Mouse (Mus musculus) olfactory bulb, adult 2 months (tissue): ENCODE data around the gene Zfp385a.

ENCODE experiments used
- CTCF ChIP-seq: fragments of 200-500 bp; IDR thresholded peaks from 2 replicates; pipeline ENCODE4 v1.5.1; 2012; ENCODE audit warnings: low read depth, mild to moderate bottlenecking, low read length, moderate library complexity; ENCODE audit not compliant: insufficient read depth
- POLR2A ChIP-seq: fragments of 200-500 bp; IDR thresholded peaks from 2 replicates; pipeline ENCODE4 v1.6.1; 2012; ENCODE audit warnings: mild to moderate bottlenecking, low read depth, low read length, moderate library complexity; ENCODE audit not compliant: insufficient read depth

GRCm38 (mm10) chr15:103355420-103355819 lies 15.5 kb upstream of the Zfp385a start:
- no peak for TF ChIP-seq CTCF
- TF ChIP-seq POLR2A, result no peak
